Mouse (Mus musculus) limb, embryonic 11.5 days (tissue): ENCODE results near the gene Gm21887. TPM values are rescaled to one million over a fixed set of nuclear protein-coding genes. Genes with fewer than 3 reads are reported as not detected.
"Not testable (repeated sequence)": the region's sequence is repeated elsewhere in the genome, so short reads cannot be mapped to it uniquely, and the experiment has no call there.

Experiments
- ATAC-seq: fragments of 200-750 bp; cut with Nextera tagmentation; 2 replicates; pipeline ENCODE4 v1.8.0; 2017; ENCODE audit warnings: low read depth; ENCODE audit not compliant: insufficient number of reproducible peaks, low FRiP score, low TSS enrichment
- DNase-seq: peaks from one replicate; pipeline ENCODE4 v3.0.0-alpha.2; 2015; ENCODE audit warnings: low spot score
- H3K27ac ChIP-seq: fragments of 300-500 bp; sonication (generic); replicated peaks from 2 replicates; pipeline ENCODE4 v1.5.1; 2014; ENCODE audit warnings: low read depth, mild to moderate bottlenecking, low read length
- H3K27me3 ChIP-seq: fragments of 300-500 bp; sonication (generic); 2 replicates; pipeline ENCODE4 v1.6.1; 2014; ENCODE audit warnings: mild to moderate bottlenecking, low read length, mixed read lengths; ENCODE audit not compliant: control insufficient read depth, insufficient read depth
- H3K36me3 ChIP-seq: fragments of 300-500 bp; sonication (generic); 2 replicates; pipeline ENCODE4 v1.6.1; 2014; ENCODE audit warnings: mild to moderate bottlenecking, low read length, moderate library complexity, mixed read lengths; ENCODE audit not compliant: control insufficient read depth, insufficient read depth
- H3K4me1 ChIP-seq: fragments of 300-500 bp; sonication (generic); 2 replicates; pipeline ENCODE4 v1.6.1; 2014; ENCODE audit warnings: low read length, mixed read lengths; ENCODE audit not compliant: control insufficient read depth, insufficient read depth
- H3K4me2 ChIP-seq: fragments of 300-500 bp; sonication (generic); 2 replicates; pipeline ENCODE4 v1.6.1; 2014; ENCODE audit warnings: low read depth, mild to moderate bottlenecking, moderate library complexity; ENCODE audit not compliant: severe bottlenecking
- H3K4me3 ChIP-seq: fragments of 300-500 bp; sonication (generic); 2 replicates; pipeline ENCODE4 v1.5.1; 2014; ENCODE audit warnings: low read depth, low read length
- H3K9ac ChIP-seq: fragments of 300-500 bp; sonication (generic); 2 replicates; pipeline ENCODE4 v1.6.1; 2014; ENCODE audit warnings: mild to moderate bottlenecking, low read length
- H3K9me3 ChIP-seq: fragments of 300-500 bp; sonication (generic); 2 replicates; pipeline ENCODE4 v1.6.1; 2016; ENCODE audit warnings: low read length; ENCODE audit not compliant: control insufficient read depth
- WGBS: fragments of 180-500 bp; shearing (Covaris S2); extraction: QIAGEN DNeasy Blood & Tissue Kit; methylation state at CpG from one replicate; pipeline ENCODE4 v1.1.7; 2014; 5-methylcytosine and 5-hydroxymethylcytosine counted together
- polyA plus RNA-seq: library from polyadenylated mRNA; unstranded; fragments of >200 nt; fragmentation: Nextera tagmentation; extraction: Ambion mirVana; gene quantifications from 2 replicates; pipeline ENCODE4 v1.2.1, GENCODE M21; 2014

Gm21887 gene
- polyA plus RNA-seq, 1 experiment from 2014 or later, result 244 TPM

- Histone ChIP-seq H3K9me3 (peaks cover 35% of the 10 kb centered on the region), H3K36me3 (peaks cover 22% of the 10 kb centered on the region)
- not testable (repeated sequence) for H3K27me3 ChIP-seq, DNase-seq, H3K4me1 ChIP-seq, H3K27ac ChIP-seq, H3K9ac ChIP-seq, H3K4me3 ChIP-seq, ATAC-seq, H3K4me2 ChIP-seq
- WGBS, result 88% methylated on average over 1 of the region's 10 CpGs
Measured at GRCm38 (mm10) chrX:170011529-170011879, 2.0 kb downstream of the Gm21887 start.

- no CpG with 5 or more reads among the region's 13 CpGs for WGBS
- H3K36me3 ChIP-seq, result peaks cover 25% of the 10 kb centered on the region
- not testable (repeated sequence) for H3K9ac ChIP-seq, ATAC-seq, H3K4me2 ChIP-seq, H3K4me1 ChIP-seq, DNase-seq, H3K4me3 ChIP-seq, H3K27ac ChIP-seq, H3K27me3 ChIP-seq
- H3K9me3 ChIP-seq, result peaks cover 29% of the 10 kb centered on the region
Measured at GRCm38 (mm10) chrX:170013421-170013820, 4.0 kb downstream of the Gm21887 start.

DNA sequence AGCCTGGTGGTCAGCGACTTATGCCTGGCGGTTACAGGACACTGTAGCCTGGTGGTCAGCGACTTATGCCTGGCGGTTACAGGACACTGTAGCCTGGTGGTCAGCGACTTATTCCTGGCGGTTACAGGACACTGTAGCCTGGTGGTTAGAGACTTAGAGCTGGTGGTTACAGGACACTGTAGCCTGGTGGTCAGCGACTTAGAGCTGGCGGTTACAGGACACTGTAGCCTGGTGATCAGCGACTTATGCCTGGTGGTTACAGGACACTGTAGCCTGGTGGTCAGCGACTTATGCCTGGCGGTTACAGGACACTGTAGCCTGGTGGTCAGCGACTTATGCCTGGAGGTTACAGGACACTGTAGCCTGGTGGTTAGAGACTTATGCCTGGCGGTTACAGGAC, 4.6 kb downstream of the Gm21887 start:
- H3K4me1 ChIP-seq, H3K27ac ChIP-seq: not testable (repeated sequence)

GRCm38 (mm10) chrX:170015883-170016282, 6.4 kb downstream of the Gm21887 start:
- H3K4me2 ChIP-seq, result not testable (repeated sequence)
- WGBS, result 87% methylated on average over 10 of the region's 12 CpGs

More for the DNA sequence above, 4.6 kb downstream of the Gm21887 start:
- Histone ChIP-seq H3K36me3 (peaks cover 30% of the 10 kb centered on the region), H3K9me3 (peaks cover 30% of the 10 kb centered on the region)
- not testable (repeated sequence) for DNase-seq, H3K9ac ChIP-seq, H3K27me3 ChIP-seq, ATAC-seq, H3K4me2 ChIP-seq, H3K4me3 ChIP-seq
- WGBS, result 78% methylated on average over 4 of the region's 13 CpGs

GRCm38 (mm10) chrX:170017333-170018245, 8.1 kb downstream of the Gm21887 start:
- DNase-seq, result peak; percentile 92
- H3K4me1 ChIP-seq, H3K27ac ChIP-seq, H3K4me3 ChIP-seq, H3K27me3 ChIP-seq, H3K9ac ChIP-seq, H3K4me2 ChIP-seq: not testable (repeated sequence)
- peaks cover 21% of the 10 kb centered on the region for H3K9me3 ChIP-seq
- ATAC-seq, result peak; percentile 87
- peaks cover 23% of the 10 kb centered on the region for H3K36me3 ChIP-seq
- WGBS, result 56% methylated on average over 27 of the region's 27 CpGs

More at GRCm38 (mm10) chrX:170015883-170016282, 6.4 kb downstream of the Gm21887 start:
- not testable (repeated sequence) for H3K4me3 ChIP-seq, H3K27ac ChIP-seq, ATAC-seq, H3K4me1 ChIP-seq, DNase-seq, H3K27me3 ChIP-seq, H3K9ac ChIP-seq
- peaks cover 25% of the 10 kb centered on the region for H3K9me3 ChIP-seq
- H3K36me3 ChIP-seq, result peaks cover 27% of the 10 kb centered on the region

DNA sequence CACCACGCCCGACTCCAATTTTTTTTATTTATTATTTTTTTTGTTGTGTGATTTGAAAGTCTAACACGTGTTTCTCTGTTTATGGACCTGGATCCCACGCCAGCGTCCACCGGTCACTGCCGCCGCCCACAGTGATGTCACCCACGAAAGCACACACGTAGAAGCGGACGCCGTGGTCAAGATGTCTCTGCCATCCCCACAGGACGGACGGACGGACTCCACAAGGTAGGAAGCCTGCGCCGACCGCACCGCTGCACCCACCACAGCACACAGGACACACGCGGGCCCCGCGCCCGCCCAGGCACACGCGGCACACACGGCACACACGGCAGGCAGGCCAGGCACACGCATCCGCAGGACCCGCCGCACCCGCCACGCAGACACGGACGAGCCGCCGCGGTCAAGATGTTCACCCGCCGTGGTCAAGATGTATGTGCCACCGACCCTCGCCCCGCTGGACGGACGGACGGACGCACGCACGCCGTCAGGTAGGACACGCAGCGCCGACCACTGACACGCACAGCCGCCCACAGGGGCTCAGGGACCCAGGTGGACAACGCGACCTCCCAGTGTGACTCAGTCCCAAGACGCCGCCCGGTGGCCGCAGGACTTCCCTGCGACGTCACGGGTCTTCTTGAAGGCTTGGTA, 9.2 kb downstream of the Gm21887 start:
- 87% methylated on average over 66 of the region's 66 CpGs for WGBS
- not testable (repeated sequence) for H3K4me1 ChIP-seq, H3K4me2 ChIP-seq, H3K27me3 ChIP-seq, H3K27ac ChIP-seq, H3K9ac ChIP-seq, H3K4me3 ChIP-seq
- DNase-seq (peak; percentile 79), ATAC-seq (peak; percentile 90)
- Histone ChIP-seq H3K9me3 (peaks cover 21% of the 10 kb centered on the region), H3K36me3 (peaks cover 23% of the 10 kb centered on the region)

DNA sequence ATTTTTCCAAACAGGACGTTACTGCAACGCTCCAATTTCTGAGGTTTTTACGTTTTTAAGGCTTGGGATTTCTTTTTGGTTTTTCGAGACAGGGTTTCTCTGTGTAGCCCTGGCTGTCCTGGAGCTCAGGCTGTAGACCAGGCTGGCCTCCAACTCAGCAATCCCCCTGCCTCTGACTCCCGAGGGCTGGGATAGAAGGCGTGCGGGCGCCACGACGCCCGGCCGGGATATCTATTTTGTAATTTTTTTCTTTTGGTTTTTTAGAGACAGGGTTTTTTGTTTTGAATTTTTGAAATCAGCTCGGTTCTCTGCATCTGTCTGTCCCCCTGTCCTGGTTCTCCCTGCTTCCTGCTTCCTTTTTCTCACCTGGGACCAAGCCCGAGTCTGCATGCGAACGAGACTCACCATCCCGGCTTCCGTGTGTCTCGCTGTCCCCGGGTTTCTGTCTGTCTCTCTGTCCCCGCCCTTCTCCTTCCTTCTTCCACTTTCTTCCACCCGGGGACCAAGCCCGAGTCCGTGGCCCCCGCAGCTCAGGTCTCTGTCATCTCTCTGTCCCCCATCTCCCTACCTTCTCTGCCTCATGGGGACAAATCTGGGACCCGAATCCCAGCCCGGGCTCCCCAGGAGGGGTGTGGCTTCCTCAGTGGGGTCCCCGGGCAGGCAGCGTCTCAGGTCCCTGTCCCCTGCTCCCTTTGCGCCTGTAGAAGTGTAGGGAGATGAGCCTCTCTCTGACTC, 9.9 kb downstream of the Gm21887 start:
- not testable (repeated sequence) for H3K4me1 ChIP-seq, H3K27me3 ChIP-seq, H3K9ac ChIP-seq, H3K4me2 ChIP-seq, H3K27ac ChIP-seq, H3K4me3 ChIP-seq
- 85% methylated on average over 30 of the region's 30 CpGs for WGBS
- peaks cover 21% of the 10 kb centered on the region for H3K9me3 ChIP-seq
- DNase-seq, result peak; percentile 73
- peaks cover 20% of the 10 kb centered on the region for H3K36me3 ChIP-seq
- ATAC-seq, result peak; percentile 45
